Mouse (Mus musculus): ENCODE results near the gene Gm20738.
"Not testable (repeated sequence)": the region's sequence is repeated elsewhere in the genome, so short reads cannot be mapped to it uniquely, and the experiment has no call there.

Gene Gm20738

GRCm38 (mm10) chrY:37957511-37957910 lies at the start of gene Gm20738:
Gm20738 (plus strand) TSS chrY:37957811.
- DNase-seq, result not testable (repeated sequence)

All from cerebellum, postnatal 14 days (tissue).